Mouse (Mus musculus) hindbrain, embryonic 14.5 days (tissue): ENCODE results near the gene Ksr1. TPM values are rescaled to one million over a fixed set of nuclear protein-coding genes. Genes with fewer than 3 reads are reported as not detected.
"Not testable (repeated sequence)": the region's sequence is repeated elsewhere in the genome, so short reads cannot be mapped to it uniquely, and the experiment has no call there.

Experiments
- ATAC-seq: fragments of 200-750 bp; cut with Nextera tagmentation; 2 replicates; pipeline ENCODE4 v1.8.0; 2017; ENCODE audit warnings: moderate number of reproducible peaks, mild to moderate bottlenecking, moderate TSS enrichment, moderate library complexity; ENCODE audit not compliant: low FRiP score
- DNase-seq: peaks from one replicate; pipeline ENCODE4 v3.0.0-alpha.2; 2015; ENCODE audit warnings: low spot score
- H3K27ac ChIP-seq: fragments of 300-500 bp; sonication (generic); 2 replicates; pipeline ENCODE4 v1.5.1; 2014; ENCODE audit warnings: mild to moderate bottlenecking, moderate library complexity
- H3K27me3 ChIP-seq: fragments of 300-500 bp; sonication (generic); 2 replicates; pipeline ENCODE4 v1.6.1; 2014; ENCODE audit warnings: mild to moderate bottlenecking, low read length, mixed read lengths; ENCODE audit not compliant: control insufficient read depth, insufficient read depth
- H3K36me3 ChIP-seq: fragments of 300-500 bp; sonication (generic); replicated peaks from 2 replicates; pipeline ENCODE4 v1.6.1; 2014; ENCODE audit not compliant: control insufficient read depth, insufficient read depth
- H3K4me1 ChIP-seq: fragments of 300-500 bp; sonication (generic); replicated peaks from 2 replicates; pipeline ENCODE4 v1.6.1; 2014; ENCODE audit warnings: antibody characterized with exemption, low read length, mixed read lengths; ENCODE audit not compliant: control insufficient read depth, insufficient read depth
- H3K4me2 ChIP-seq: fragments of 300-500 bp; sonication (generic); replicated peaks from 2 replicates; pipeline ENCODE4 v1.6.1; 2014; ENCODE audit warnings: mild to moderate bottlenecking, moderate library complexity
- H3K4me3 ChIP-seq: fragments of 300-500 bp; sonication (generic); replicated peaks from 2 replicates; pipeline ENCODE4 v1.5.1; 2014; ENCODE audit warnings: mild to moderate bottlenecking, low read length
- H3K9ac ChIP-seq: fragments of 300-500 bp; sonication (generic); 2 replicates; pipeline ENCODE4 v1.6.1; 2014
- H3K9me3 ChIP-seq: fragments of 300-500 bp; sonication (generic); 2 replicates; pipeline ENCODE4 v1.6.1; 2016; ENCODE audit warnings: low read length; ENCODE audit not compliant: control insufficient read depth
- WGBS: fragments of 180-500 bp; shearing (Covaris S2); extraction: QIAGEN DNeasy Blood & Tissue Kit; methylation state at CpG from one replicate; pipeline ENCODE4 v1.1.7; 2014; 5-methylcytosine and 5-hydroxymethylcytosine counted together
- polyA plus RNA-seq: library from polyadenylated mRNA; unstranded; fragments of >200 nt; fragmentation: Nextera tagmentation; extraction: Ambion mirVana; gene quantifications from 2 replicates; pipeline ENCODE4 v1.2.1, GENCODE M21; 2014

Ksr1 gene
- polyA plus RNA-seq, 1 experiment from 2014 or later, result 7.7 TPM

GRCm38 (mm10) chr11:79003053-79003768 is 143.0 kb downstream of the Ksr1 start:
- Histone ChIP-seq H3K27me3 (no peaks in the 10 kb centered on the region), H3K36me3 (no peaks in the 10 kb centered on the region), H3K27ac (no peak overlapping the region), H3K4me1 (no peaks in the 10 kb centered on the region), H3K9me3 (no peaks in the 10 kb centered on the region), H3K9ac (no peak overlapping the region), H3K4me2 (no peak overlapping the region), H3K4me3 (no peak overlapping the region)
- 84% methylated on average over 11 of the region's 11 CpGs for WGBS
- ATAC-seq, result no peak
- no peak for DNase-seq

GRCm38 (mm10) chr11:79002551-79002951 is 143.7 kb downstream of the Ksr1 start:
- ATAC-seq (no peak), DNase-seq (no peak)
- Histone ChIP-seq H3K36me3 (no peaks in the 10 kb centered on the region), H3K4me3 (no peak overlapping the region), H3K4me1 (no peaks in the 10 kb centered on the region), H3K9me3 (no peaks in the 10 kb centered on the region), H3K4me2 (no peak overlapping the region), H3K27me3 (no peaks in the 10 kb centered on the region), H3K27ac (no peak overlapping the region), H3K9ac (no peak overlapping the region)
- WGBS, result 76% methylated on average over 5 of the region's 5 CpGs

- Histone ChIP-seq H3K27ac (no peak overlapping the region), H3K9me3 (0 out of 2 replicates have a peak, but pooled peaks cover 3% of the 10 kb centered on the region), H3K9ac (no peak overlapping the region), H3K4me2 (no peak overlapping the region), H3K36me3 (no peaks in the 10 kb centered on the region), H3K4me3 (no peak overlapping the region), H3K4me1 (no peaks in the 10 kb centered on the region), H3K27me3 (no peaks in the 10 kb centered on the region)
- WGBS, result 87% methylated on average over 4 of the region's 4 CpGs
- ATAC-seq, result no peak
- DNase-seq, result no peak
These were observed 144.3 kb downstream of the Ksr1 start for GRCm38 (mm10) chr11:79001871-79002270.

- Histone ChIP-seq H3K4me3 (no peak overlapping the region), H3K27me3 (no peaks in the 10 kb centered on the region), H3K4me1 (no peaks in the 10 kb centered on the region), H3K9ac (no peak overlapping the region), H3K36me3 (no peaks in the 10 kb centered on the region), H3K4me2 (no peak overlapping the region), H3K9me3 (0 out of 2 replicates have a peak, but pooled peaks cover 8% of the 10 kb centered on the region), H3K27ac (no peak overlapping the region)
- DNase-seq (no peak), ATAC-seq (no peak)
- 26% methylated on average over 6 of the region's 6 CpGs for WGBS
These were observed 147.1 kb downstream of the Ksr1 start for GRCm38 (mm10) chr11:78999118-78999517.

- H3K27me3 ChIP-seq, H3K4me2 ChIP-seq, H3K36me3 ChIP-seq, H3K27ac ChIP-seq, H3K9me3 ChIP-seq, DNase-seq, H3K4me1 ChIP-seq, H3K4me3 ChIP-seq, H3K9ac ChIP-seq, ATAC-seq: not testable (repeated sequence)
- 74% methylated on average over 5 of the region's 5 CpGs for WGBS
These were observed 155.2 kb downstream of the Ksr1 start for GRCm38 (mm10) chr11:78990875-78991543.

- Histone ChIP-seq H3K9me3 (peaks cover 3% of the 10 kb centered on the region; the same call in 1 of the 2 replicates), H3K9ac (no peak overlapping the region), H3K4me2 (no peak overlapping the region), H3K4me3 (no peak overlapping the region), H3K27ac (no peak overlapping the region), H3K27me3 (no peaks in the 10 kb centered on the region), H3K4me1 (no peaks in the 10 kb centered on the region), H3K36me3 (no peaks in the 10 kb centered on the region)
- WGBS, result 94% methylated on average over 9 of the region's 9 CpGs
- ATAC-seq, result no peak
- DNase-seq, result no peak
These were observed 156.1 kb downstream of the Ksr1 start for GRCm38 (mm10) chr11:78990096-78990495.

- H3K9ac ChIP-seq, H3K27me3 ChIP-seq, H3K36me3 ChIP-seq, H3K9me3 ChIP-seq, ATAC-seq, H3K27ac ChIP-seq, H3K4me2 ChIP-seq, H3K4me3 ChIP-seq, DNase-seq, H3K4me1 ChIP-seq: not testable (repeated sequence)
- 93% methylated on average over 11 of the region's 11 CpGs for WGBS
These were observed 157.0 kb downstream of the Ksr1 start for GRCm38 (mm10) chr11:78989206-78989605.

- ATAC-seq, result no peak
These were observed 159.8 kb downstream of the Ksr1 start for GRCm38 (mm10) chr11:78986311-78987002.

GRCm38 (mm10) chr11:78985505-78985904 is 160.7 kb downstream of the Ksr1 start:
- DNase-seq (no peak), ATAC-seq (no peak)
- no peak overlapping the region for H3K9ac ChIP-seq
- no peaks in the 10 kb centered on the region for H3K4me1 ChIP-seq
- H3K36me3 ChIP-seq, result no peaks in the 10 kb centered on the region
- H3K4me3 ChIP-seq, result no peak overlapping the region
- H3K4me2 ChIP-seq, result no peak overlapping the region
- no peaks in the 10 kb centered on the region for H3K9me3 ChIP-seq
- H3K27ac ChIP-seq, result no peak overlapping the region
- no peaks in the 10 kb centered on the region for H3K27me3 ChIP-seq

More at GRCm38 (mm10) chr11:78986311-78987002, 159.8 kb downstream of the Ksr1 start:
- Histone ChIP-seq H3K4me2 (no peak overlapping the region), H3K27ac (no peak overlapping the region), H3K9me3 (no peaks in the 10 kb centered on the region), H3K27me3 (no peaks in the 10 kb centered on the region), H3K36me3 (no peaks in the 10 kb centered on the region), H3K4me3 (no peak overlapping the region), H3K4me1 (no peaks in the 10 kb centered on the region), H3K9ac (no peak overlapping the region)
- no peak for DNase-seq
- WGBS, result 94% methylated on average over 10 of the region's 10 CpGs
